Mouse (Mus musculus) liver, postnatal 0 days (tissue): ENCODE data around the gene Mettl6.

ENCODE experiments used
- CTCF ChIP-seq: sonication (generic); IDR thresholded peaks from 2 replicates; pipeline ENCODE4 v1.5.1; 2016; ENCODE audit warnings: antibody characterized with exemption, low read depth
- EP300 ChIP-seq: IDR thresholded peaks from 2 replicates; pipeline ENCODE4 v1.6.1; 2016; ENCODE audit warnings: antibody characterized with exemption, low read depth, mild to moderate bottlenecking

DNA sequence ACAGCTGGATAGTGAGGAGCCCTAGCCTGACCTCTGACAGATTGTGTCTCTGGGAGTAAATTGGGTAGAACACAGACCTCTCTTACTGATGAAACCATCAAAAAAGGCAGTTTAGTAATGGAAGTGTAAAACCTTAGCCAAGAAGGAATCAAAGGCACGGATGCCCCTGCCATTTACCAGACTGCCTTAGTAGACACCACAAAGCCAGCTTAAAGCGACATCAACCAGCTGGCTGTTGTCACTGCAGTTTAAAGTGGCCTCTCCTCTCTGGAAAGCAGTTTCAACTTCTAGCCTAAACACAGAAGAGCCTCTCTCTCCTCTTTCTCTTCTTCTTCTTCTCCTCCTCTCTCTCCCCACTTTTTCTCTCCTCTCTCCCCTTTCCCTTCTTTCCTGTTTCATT is 26.5 kb upstream of the Mettl6 start:
- TF ChIP-seq CTCF (no peak), EP300 (no peak)
